Mouse (Mus musculus) CD4-positive, CD25-positive, alpha-beta regulatory T cell, adult 4 months (primary cell): ENCODE results near the gene Enoph1. TPM values are rescaled to one million over a fixed set of nuclear protein-coding genes. Genes with fewer than 3 reads are reported as not detected.

Experiments
- ATAC-seq: one replicate; pipeline ENCODE4 v1.8.0; 2017
- polyA plus RNA-seq, 2 experiments: library from polyadenylated mRNA; unstranded; fragments of 100-300 nt; shearing (Covaris generic); gene quantifications; one replicate each; pipeline ENCODE4 v1.2.1; 2017

The Enoph1 gene
- polyA plus RNA-seq, 2 experiments from 2014 or later: 30.4 to 31.8 TPM

- no peak for ATAC-seq
Measured at GRCm38 (mm10) chr5:100041272-100041671, 1.5 kb downstream of the Enoph1 start.

- no peak for ATAC-seq
Measured at GRCm38 (mm10) chr5:100042467-100042866, 2.7 kb downstream of the Enoph1 start.

GRCm38 (mm10) chr5:100043361-100043760, 3.6 kb downstream of the Enoph1 start:
- ATAC-seq: no peak

- ATAC-seq: no peak
Measured at GRCm38 (mm10) chr5:100044030-100044429, 4.2 kb downstream of the Enoph1 start.

GRCm38 (mm10) chr5:100044621-100045020, 4.8 kb downstream of the Enoph1 start:
- no peak for ATAC-seq

- no peak for ATAC-seq
Measured at GRCm38 (mm10) chr5:100046096-100046495, 6.3 kb downstream of the Enoph1 start.

- no peak for ATAC-seq
Measured at GRCm38 (mm10) chr5:100047143-100047640, 7.4 kb downstream of the Enoph1 start.

GRCm38 (mm10) chr5:100047871-100048270, 8.1 kb downstream of the Enoph1 start:
- no peak for ATAC-seq

GRCm38 (mm10) chr5:100049904-100050303, 10.1 kb downstream of the Enoph1 start:
- ATAC-seq: no peak

- no peak for ATAC-seq
Measured at GRCm38 (mm10) chr5:100052728-100053127, 12.9 kb downstream of the Enoph1 start.

- no peak for ATAC-seq
Measured at GRCm38 (mm10) chr5:100054807-100055547, 15.2 kb downstream of the Enoph1 start.

- no peak for ATAC-seq
Measured at GRCm38 (mm10) chr5:100055866-100056369, 16.1 kb downstream of the Enoph1 start.

GRCm38 (mm10) chr5:100057461-100058209, 17.9 kb downstream of the Enoph1 start:
- no peak for ATAC-seq

GRCm38 (mm10) chr5:100058729-100059128, 18.9 kb downstream of the Enoph1 start:
- no peak for ATAC-seq

GRCm38 (mm10) chr5:100059326-100059725, 19.5 kb downstream of the Enoph1 start:
- no peak for ATAC-seq

- no peak for ATAC-seq
Measured at GRCm38 (mm10) chr5:100060876-100061275, 21.1 kb downstream of the Enoph1 start.

GRCm38 (mm10) chr5:100067579-100067978, 27.8 kb downstream of the Enoph1 start:
- no peak for ATAC-seq

GRCm38 (mm10) chr5:100069526-100069925, 29.7 kb downstream of the Enoph1 start:
- no peak for ATAC-seq

- peak; percentile 80 for ATAC-seq
Measured at GRCm38 (mm10) chr5:100070255-100070654, 30.5 kb downstream of the Enoph1 start.

GRCm38 (mm10) chr5:100071541-100071940, 31.8 kb downstream of the Enoph1 start:
- ATAC-seq: no peak

GRCm38 (mm10) chr5:100072557-100072956, 32.8 kb downstream of the Enoph1 start:
- ATAC-seq: no peak

- ATAC-seq: no peak
Measured at GRCm38 (mm10) chr5:100074571-100074970, 34.8 kb downstream of the Enoph1 start.
